8 mouse cellular contexts compared by ENCODE assay signal in genomic region chr9:50856341-50857081, GRCm38 (mm10). TPM values are rescaled to one million over a fixed set of nuclear protein-coding genes. Genes with fewer than 3 reads are reported as not detected.
DNase-seq lines count a peak whose midpoint lies in the region; ATAC-seq and TF ChIP-seq lines count a peak whose summit lies in the region.

No protein-coding gene starts in this region.

- under 1% methylated on average over 41 of the region's 45 CpGs for WGBS in lung, embryonic 16.5 days
- WGBS in thymus, adult 2 months: 1% methylated on average over 45 of the region's 45 CpGs

- H3K4me2 ChIP-seq in lung, embryonic 16.5 days (ENCODE audit: low read depth, low read length): peak overlapping the region; percentile 71

- peak; percentile 61 to 89 for ATAC-seq in hematopoietic stem cell, adult 5-6 weeks (replicated peaks in 1 of 2; ENCODE audit: insufficient read depth in 1 of 2, low FRiP score in 2 of 2, low TSS enrichment in 1 of 2, low read depth in 1 of 2, poor library complexity in 2 of 2, severe bottlenecking in 2 of 2)
- ATAC-seq in lung, embryonic 16.5 days (ENCODE audit: low read depth): peak; percentile 95

- H3K27me3 ChIP-seq in lung, embryonic 16.5 days (ENCODE audit: control insufficient read depth, insufficient read depth, low read depth, low read length): no peaks in the 10 kb centered on the region
- no peaks in the 10 kb centered on the region for H3K27me3 ChIP-seq in thymus, adult 2 months (ENCODE audit: control insufficient read depth, insufficient read depth, low read length)

- TF ChIP-seq POLR2A in thymus, adult 2 months (IDR thresholded peaks at IDR 0.05; ENCODE audit: control insufficient read depth, extremely low read depth, insufficient read depth, low read length, poor library complexity): peak; percentile 75

- no peak for TF ChIP-seq CTCF in thymus, adult 2 months (IDR thresholded peaks at IDR 0.05; ENCODE audit: borderline replicate concordance, control insufficient read depth, extremely low read depth, insufficient read depth, low read length, poor library complexity)

- H3K9me3 ChIP-seq in lung, embryonic 16.5 days (ENCODE audit: control insufficient read depth, low read length): no peaks in the 10 kb centered on the region

- H3K27ac ChIP-seq in lung, embryonic 16.5 days (ENCODE audit: low read length): peak overlapping the region; percentile 75
- no peak overlapping the region for H3K27ac ChIP-seq in thymus, adult 2 months (ENCODE audit: control insufficient read depth, insufficient read depth, low read length)

- peaks cover 11% of the 10 kb centered on the region; the same call in 1 of the 2 replicates for H3K36me3 ChIP-seq in lung, embryonic 16.5 days (ENCODE audit: control insufficient read depth, insufficient read depth, low read length)
- peaks cover 13% of the 10 kb centered on the region for H3K36me3 ChIP-seq in thymus, adult 2 months (ENCODE audit: control insufficient read depth, insufficient read depth, low read length)

- DNase-seq in MN1 (ENCODE audit: low spot score): peak; percentile 86
- peak; percentile 95 for DNase-seq in cerebellum, adult 8-10 months
- DNase-seq in forelimb bud, embryonic 11.5 days (ENCODE audit: low read depth, low spot score): peak; percentile 75
- peak; percentile 86 for DNase-seq in layer of hippocampus, adult 9-11 months
- peak; percentile 88 for DNase-seq in ovary, adult 18-20 months (ENCODE audit: low spot score)
- DNase-seq in thymus, adult 2 months: peak; percentile 95

- H3K9ac ChIP-seq in lung, embryonic 16.5 days (ENCODE audit: low read length): peak overlapping the region; percentile 80

- H3K4me3 ChIP-seq in lung, embryonic 16.5 days (ENCODE audit: low read length): peak overlapping the region; percentile 81
- peak overlapping the region; percentile 57 for H3K4me3 ChIP-seq in thymus, adult 2 months (ENCODE audit: control insufficient read depth, insufficient read depth, low read length)

- peaks cover 10% of the 10 kb centered on the region; the same call in 1 of the 2 replicates for H3K4me1 ChIP-seq in lung, embryonic 16.5 days (replicated peaks; ENCODE audit: control insufficient read depth, insufficient read depth, low read length)
- H3K4me1 ChIP-seq in thymus, adult 2 months (replicated peaks; ENCODE audit: control insufficient read depth, insufficient read depth, low read length): peaks cover 12% of the 10 kb centered on the region; the same call in 1 of the 2 replicates

RNA-seq across cellular contexts. Expression of gene Ppp2r1b, which starts 11.4 kb away (rescaled TPM):
- total RNA-seq in hematopoietic stem cell, adult 5-6 weeks (2017): 38.7 and 40.3 TPM in 2 replicates
- polyA plus RNA-seq in lung, embryonic 16.5 days (2015; fragmentation: Nextera tagmentation; extraction: Ambion mirVana): 58.9 and 60.3 TPM in 2 replicates
- 17.1 and 19.7 TPM in 2 replicates for polyA plus RNA-seq in thymus, adult 2 months (2012; rRNA removed)
